ENCODE assay signal across 8 mouse cellular contexts in genomic region chr15:82380714-82381062, GRCm38 (mm10). TPM values are rescaled to one million over a fixed set of nuclear protein-coding genes. Genes with fewer than 3 reads are reported as not detected.
A peak's percentile ranks its signal among the peaks of the same experiment; 100 is the strongest.
DNase-seq lines count a peak whose midpoint lies in the region; ATAC-seq and TF ChIP-seq lines count a peak whose summit lies in the region.

No protein-coding gene starts in this region.

- H3K4me3 ChIP-seq in gastrocnemius, adult 2 months: peak overlapping the region; percentile 88
- peak overlapping the region; percentile 73; the same call in 1 of the 2 replicates for H3K4me3 ChIP-seq in spleen, adult 2 months (ENCODE audit: extremely low read depth, insufficient read depth, insufficient read length)
- peak overlapping the region; percentile 56 for H3K4me3 ChIP-seq in liver, embryonic 12.5 days
- H3K4me3 ChIP-seq in stomach, postnatal 0 days (ENCODE audit: low read depth, low read length): peak overlapping the region; percentile 17

- TF ChIP-seq EP300 in stomach, postnatal 0 days (optimal IDR thresholded peaks at IDR 0.05): no peak

- 51% methylated on average over 7 of the region's 7 CpGs for WGBS in spleen, adult 2 months
- WGBS in liver, embryonic 12.5 days (ENCODE audit: insufficient replicate concordance): 37% methylated on average over 7 of the region's 7 CpGs
- 28% methylated on average over 7 of the region's 7 CpGs for WGBS in stomach, postnatal 0 days

- H3K4me2 ChIP-seq in liver, embryonic 12.5 days: peak overlapping the region; percentile 75
- peak overlapping the region; percentile 72 for H3K4me2 ChIP-seq in stomach, postnatal 0 days (replicated peaks; ENCODE audit: low read depth)

- peak overlapping the region; percentile 62; the same call in 1 of the 2 replicates for H3K9ac ChIP-seq in liver, embryonic 12.5 days
- no peak overlapping the region for H3K9ac ChIP-seq in stomach, postnatal 0 days (ENCODE audit: low read length)

- TF ChIP-seq POLR2A in spleen, adult 2 months (IDR thresholded peaks at IDR 0.05; ENCODE audit: low read depth, low read length): no peak

- no peak for DNase-seq in gastrocnemius, adult 2 months
- no peak for DNase-seq in gastrocnemius, postnatal 4 days (ENCODE audit: low spot score in 2 of 2)
- DNase-seq in spleen, adult 2 months (ENCODE audit: low read depth in 1 of 2, low spot score in 2 of 2): no peak
- no peak for DNase-seq in spleen, postnatal 10 days (ENCODE audit: low spot score in 2 of 2)
- no peak for DNase-seq in stomach, postnatal 0 days (ENCODE audit: low spot score)
- DNase-seq in cerebellum, postnatal 10 days: no peak
- no peak for DNase-seq in left cerebral cortex, adult 18-20 months (ENCODE audit: low spot score in 2 of 2)

- 0 out of 2 replicates have a peak, but pooled peaks cover 3% of the 10 kb centered on the region for H3K4me1 ChIP-seq in spleen, adult 2 months (ENCODE audit: control insufficient read depth, insufficient read depth, insufficient read length)
- H3K4me1 ChIP-seq in liver, embryonic 12.5 days: peaks cover 23% of the 10 kb centered on the region; the same call in 1 of the 2 replicates
- H3K4me1 ChIP-seq in stomach, postnatal 0 days (replicated peaks; ENCODE audit: control insufficient read depth, insufficient read depth): no peaks in the 10 kb centered on the region; the same call in 1 of the 2 replicates

- no peak for TF ChIP-seq CTCF in gastrocnemius, adult 2 months (IDR thresholded peaks at IDR 0.05)
- TF ChIP-seq CTCF in spleen, adult 2 months (IDR thresholded peaks at IDR 0.05; ENCODE audit: extremely low read depth, insufficient read depth, insufficient read length, insufficient replicate concordance): no peak
- no peak for TF ChIP-seq CTCF in stomach, postnatal 0 days (IDR thresholded peaks at IDR 0.05; ENCODE audit: low read depth)

- no peaks in the 10 kb centered on the region for H3K9me3 ChIP-seq in liver, embryonic 12.5 days (replicated peaks)
- no peaks in the 10 kb centered on the region for H3K9me3 ChIP-seq in stomach, postnatal 0 days (ENCODE audit: control insufficient read depth, low read length)

- H3K27me3 ChIP-seq in spleen, adult 2 months (ENCODE audit: control insufficient read depth, insufficient read depth, low read length): no peaks in the 10 kb centered on the region
- H3K27me3 ChIP-seq in liver, embryonic 12.5 days (replicated peaks): peaks cover 7% of the 10 kb centered on the region; the same call in 1 of the 2 replicates
- no peaks in the 10 kb centered on the region for H3K27me3 ChIP-seq in stomach, postnatal 0 days (ENCODE audit: control insufficient read depth, insufficient read depth, low read length)

- no peak for ATAC-seq in liver, embryonic 12.5 days
- no peak for ATAC-seq in stomach, postnatal 0 days (ENCODE audit: low FRiP score, low TSS enrichment)

- no peaks in the 10 kb centered on the region for H3K36me3 ChIP-seq in spleen, adult 2 months (ENCODE audit: control insufficient read depth, insufficient read depth, low read length)
- no peaks in the 10 kb centered on the region for H3K36me3 ChIP-seq in liver, embryonic 12.5 days
- no peaks in the 10 kb centered on the region for H3K36me3 ChIP-seq in stomach, postnatal 0 days (ENCODE audit: control insufficient read depth, insufficient read depth, low read length)

- peak overlapping the region; percentile 83 for H3K27ac ChIP-seq in gastrocnemius, adult 2 months
- peak overlapping the region; percentile 22; the same call in 1 of the 2 replicates for H3K27ac ChIP-seq in spleen, adult 2 months (ENCODE audit: insufficient read depth, low read length)
- no peak overlapping the region; the same call in 1 of the 2 replicates for H3K27ac ChIP-seq in liver, embryonic 12.5 days
- H3K27ac ChIP-seq in stomach, postnatal 0 days (replicated peaks): peak overlapping the region; percentile 76

- intact Hi-C loops in gastrocnemius, adult 2 months (cut with DNase I): loop anchor here (2.0 kb wide), 1 partner anchor 26 kb away; the partner anchor contains the start of gene Ndufa6

RNA-seq across cellular contexts. Expression of gene Cyp2d22, which starts 0.6 kb away (rescaled TPM):
- 10 to 100 TPM; 13.1 to 16.4 TPM for total RNA-seq in gastrocnemius, adult 2 months (2021)
- 10 to 100 TPM; 17.3 to 17.9 TPM for total RNA-seq in gastrocnemius, postnatal 4 days (2021)
- 11.3 and 12.0 TPM in 2 replicates for polyA plus RNA-seq in spleen, adult 2 months (2012; rRNA removed)
- 8.0 and 8.1 TPM in 2 replicates for polyA plus RNA-seq in liver, embryonic 12.5 days (2016; fragmentation: Nextera tagmentation; extraction: Ambion mirVana)
- 5.5 TPM in 2 replicates for polyA plus RNA-seq in stomach, postnatal 0 days (2015; fragmentation: Nextera tagmentation; extraction: Ambion mirVana)
- 10 to 100 TPM; 36.4 to 40.9 TPM for total RNA-seq in left cerebral cortex, adult 18-20 months (2021)

RNA-seq across cellular contexts. Expression of gene Cyp2d11, which starts 13.1 kb away (rescaled TPM):
- not detected for total RNA-seq in gastrocnemius, adult 2 months (2021)
- total RNA-seq in gastrocnemius, postnatal 4 days (2021): under 1 TPM in 1 of 2 experiments, not detected in 1; 0.21 TPM
- not detected in 2 replicates for polyA plus RNA-seq in spleen, adult 2 months (2012; rRNA removed)
- polyA plus RNA-seq in liver, embryonic 12.5 days (2016; fragmentation: Nextera tagmentation; extraction: Ambion mirVana): not detected in 2 replicates
- polyA plus RNA-seq in stomach, postnatal 0 days (2015; fragmentation: Nextera tagmentation; extraction: Ambion mirVana): not detected in 2 replicates
- under 1 TPM in 1 of 2 experiments, not detected in 1; 0.35 TPM for total RNA-seq in left cerebral cortex, adult 18-20 months (2021)

RNA-seq across cellular contexts. Expression of gene Cyp2d10, which starts 26.3 kb away (rescaled TPM):
- not detected for total RNA-seq in gastrocnemius, adult 2 months (2021)
- total RNA-seq in gastrocnemius, postnatal 4 days (2021): under 1 TPM in 1 of 2 experiments, not detected in 1; 0.86 TPM
- polyA plus RNA-seq in spleen, adult 2 months (2012; rRNA removed): 0.08 and 0.19 TPM in 2 replicates
- 10.1 and 11.2 TPM in 2 replicates for polyA plus RNA-seq in liver, embryonic 12.5 days (2016; fragmentation: Nextera tagmentation; extraction: Ambion mirVana)
- polyA plus RNA-seq in stomach, postnatal 0 days (2015; fragmentation: Nextera tagmentation; extraction: Ambion mirVana): 2.1 and 3.6 TPM in 2 replicates
- total RNA-seq in left cerebral cortex, adult 18-20 months (2021): under 1 TPM in 1 of 2 experiments, not detected in 1; 0.46 TPM

RNA-seq across cellular contexts. Expression of gene Ndufa6, which starts 26.6 kb away (rescaled TPM):
- total RNA-seq in gastrocnemius, adult 2 months (2021): 100 to 1,000 TPM; 464 to 595 TPM
- total RNA-seq in gastrocnemius, postnatal 4 days (2021): 100 to 1,000 TPM; 306 to 308 TPM
- 95.8 and 162 TPM in 2 replicates for polyA plus RNA-seq in spleen, adult 2 months (2012; rRNA removed)
- 368 and 383 TPM in 2 replicates for polyA plus RNA-seq in liver, embryonic 12.5 days (2016; fragmentation: Nextera tagmentation; extraction: Ambion mirVana)
- 514 and 516 TPM in 2 replicates for polyA plus RNA-seq in stomach, postnatal 0 days (2015; fragmentation: Nextera tagmentation; extraction: Ambion mirVana)
- total RNA-seq in left cerebral cortex, adult 18-20 months (2021): 100 to 1,000 TPM; 195 to 198 TPM

RNA-seq across cellular contexts. Expression of gene Smdt1, which starts 41.9 kb away (rescaled TPM):
- 100 to 1,000 TPM; 134 to 141 TPM for total RNA-seq in gastrocnemius, adult 2 months (2021)
- 100 to 1,000 TPM; 135 to 144 TPM for total RNA-seq in gastrocnemius, postnatal 4 days (2021)
- polyA plus RNA-seq in spleen, adult 2 months (2012; rRNA removed): 106 and 148 TPM in 2 replicates
- 193 and 196 TPM in 2 replicates for polyA plus RNA-seq in liver, embryonic 12.5 days (2016; fragmentation: Nextera tagmentation; extraction: Ambion mirVana)
- polyA plus RNA-seq in stomach, postnatal 0 days (2015; fragmentation: Nextera tagmentation; extraction: Ambion mirVana): 286 and 296 TPM in 2 replicates
- total RNA-seq in left cerebral cortex, adult 18-20 months (2021): 100 to 1,000 TPM; 140 to 146 TPM

Comparison
In these comparisons a context has a peak if more than half of its experiments do, and no peak if none do; other contexts are left out.
1. H3K4me3 ChIP-seq: peak in every context shown above with its lines; median percentile 88 in gastrocnemius, adult 2 months; 73 in spleen, adult 2 months; 56 in liver, embryonic 12.5 days; 17 in stomach, postnatal 0 days.